11 mouse cellular contexts compared by ENCODE assay signal in genomic region chr6:95651391-95651876, GRCm38 (mm10).
DNase-seq lines count a peak whose midpoint lies in the region; ATAC-seq lines count a peak whose summit lies in the region.
"Had no signal": no experiment of that assay in that cellular context is flagged by ENCODE, and none has a peak within 500 bp of the region (broad histone marks: within the 10 kb centered on the region; RNA-seq: fewer than 3 reads in every experiment).

No protein-coding gene starts in this region.

- no peak overlapping the region for H3K9ac ChIP-seq in forebrain, embryonic 15.5 days (replicated peaks)
- no peak overlapping the region for H3K9ac ChIP-seq in midbrain, embryonic 12.5 days (replicated peaks)
- H3K9ac ChIP-seq: embryonic facial prominence, embryonic 15.5 days; heart, embryonic 15.5 days had no signal

- no peak overlapping the region for H3K4me3 ChIP-seq in forebrain, embryonic 15.5 days
- H3K4me3 ChIP-seq in midbrain, embryonic 12.5 days = no peak overlapping the region
- H3K4me3 ChIP-seq: embryonic facial prominence, embryonic 15.5 days; heart, embryonic 15.5 days; left cerebral cortex, adult 2 months had no signal

- WGBS in forebrain, embryonic 15.5 days = 5% methylated on average over 6 of the region's 6 CpGs
- WGBS in midbrain, embryonic 12.5 days = 8% methylated on average over 6 of the region's 6 CpGs

- no peak for ATAC-seq in CD4-positive, CD25-positive, alpha-beta regulatory T cell, adult 4 months
- peak; percentile 80 for ATAC-seq in forebrain, embryonic 15.5 days (replicated peaks)
- peak; percentile 72 for ATAC-seq in midbrain, embryonic 12.5 days (ENCODE audit: low FRiP score, low read depth)
- ATAC-seq in activated CD4-positive, CD25-positive, alpha-beta regulatory T cell, adult 4 months = no peak

- no peaks in the 10 kb centered on the region for H3K9me3 ChIP-seq in forebrain, embryonic 15.5 days
- no peaks in the 10 kb centered on the region for H3K9me3 ChIP-seq in midbrain, embryonic 12.5 days
- H3K9me3 ChIP-seq: embryonic facial prominence, embryonic 15.5 days; heart, embryonic 15.5 days had no signal

- no peaks in the 10 kb centered on the region for H3K36me3 ChIP-seq in forebrain, embryonic 15.5 days
- no peaks in the 10 kb centered on the region for H3K36me3 ChIP-seq in midbrain, embryonic 12.5 days
- H3K36me3 ChIP-seq: heart, embryonic 15.5 days had no signal

- peak; percentile 15 for DNase-seq in CD4-positive, CD25-positive, alpha-beta regulatory T cell, adult 2 months (ENCODE audit: low read depth, low spot score)
- peak; percentile 61 for DNase-seq in R1 (ENCODE audit: low read depth, low spot score)
- no peak for DNase-seq in spleen, postnatal 4 days (ENCODE audit: low spot score in 2 of 2)
- DNase-seq in ovary, postnatal 36 days (ENCODE audit: low spot score) = no peak

- H3K4me2 ChIP-seq in forebrain, embryonic 15.5 days (replicated peaks) = no peak overlapping the region
- H3K4me2 ChIP-seq in midbrain, embryonic 12.5 days (replicated peaks) = 0 out of 2 replicates have a peak overlapping the region, but pooled peaks have one; percentile 5
- H3K4me2 ChIP-seq: embryonic facial prominence, embryonic 15.5 days; heart, embryonic 15.5 days had no signal

- peaks cover 19% of the 10 kb centered on the region for H3K4me1 ChIP-seq in forebrain, embryonic 15.5 days
- H3K4me1 ChIP-seq in midbrain, embryonic 12.5 days = peaks cover 24% of the 10 kb centered on the region; the same call in 1 of the 2 replicates

- H3K27ac ChIP-seq in forebrain, embryonic 15.5 days (replicated peaks) = no peak overlapping the region
- no peak overlapping the region for H3K27ac ChIP-seq in midbrain, embryonic 12.5 days (replicated peaks)
- H3K27ac ChIP-seq: embryonic facial prominence, embryonic 15.5 days; heart, embryonic 15.5 days; left cerebral cortex, adult 2 months had no signal

- no peaks in the 10 kb centered on the region for H3K27me3 ChIP-seq in forebrain, embryonic 15.5 days
- no peaks in the 10 kb centered on the region for H3K27me3 ChIP-seq in midbrain, embryonic 12.5 days
- H3K27me3 ChIP-seq: embryonic facial prominence, embryonic 15.5 days; heart, embryonic 15.5 days had no signal

Comparison
In these comparisons a context has a peak if more than half of its experiments do, and no peak if none do; other contexts are left out.
1. DNase-seq: peak in CD4-positive, CD25-positive, alpha-beta regulatory T cell, adult 2 months (single experiment) and R1 (single experiment); none in spleen, postnatal 4 days (0 of 2) and ovary, postnatal 36 days (single experiment).
2. ATAC-seq: peak in forebrain, embryonic 15.5 days (single experiment) and midbrain, embryonic 12.5 days (single experiment); none in CD4-positive, CD25-positive, alpha-beta regulatory T cell, adult 4 months (single experiment) and activated CD4-positive, CD25-positive, alpha-beta regulatory T cell, adult 4 months (single experiment).